Mouse (Mus musculus): ENCODE results near the gene Serpinf2. TPM values are rescaled to one million over a fixed set of nuclear protein-coding genes. Genes with fewer than 3 reads are reported as not detected.

Serpinf2 gene
- polyA plus RNA-seq (2012; rRNA removed): 1.4 and 3.1 TPM in 2 replicates

GRCm38 (mm10) chr11:75439363-75439762, at the start of gene Serpinf2:
TSS of gene Serpinf2 (minus strand) at chr11:75439591.
- Histone ChIP-seq H3K4me3 (ENCODE audit: control insufficient read depth, insufficient read depth, low read length) (no peak within 1 kb of the TSS), H3K4me1 (replicated peaks; ENCODE audit: control insufficient read depth, insufficient read depth, low read length) (no peaks in the 10 kb centered on the region), H3K27me3 (ENCODE audit: control insufficient read depth, insufficient read depth, low read length) (no peaks in the 10 kb centered on the region), H3K36me3 (ENCODE audit: control insufficient read depth, insufficient read depth, low read length) (peaks cover 5% of the 10 kb centered on the region; the same call in 1 of the 2 replicates), H3K27ac (ENCODE audit: control insufficient read depth, insufficient read depth, low read length) (no peak within 1 kb of the TSS)
- WGBS: 92% methylated on average over 6 of the region's 6 CpGs
- DNase-seq: no peak
- TF ChIP-seq POLR2A (IDR thresholded peaks at IDR 0.05; ENCODE audit: control insufficient read depth, extremely low read depth, insufficient read depth, low read length, poor library complexity) (no peak), CTCF (IDR thresholded peaks at IDR 0.05; ENCODE audit: borderline replicate concordance, control insufficient read depth, extremely low read depth, insufficient read depth, low read length, poor library complexity) (no peak)

- peaks cover 32% of the 10 kb centered on the region for H3K36me3 ChIP-seq (ENCODE audit: control insufficient read depth, insufficient read depth, low read length)
- H3K4me3 ChIP-seq (ENCODE audit: control insufficient read depth, insufficient read depth, low read length): peak overlapping the region; percentile 32
- no peak for DNase-seq
- no peak overlapping the region for H3K27ac ChIP-seq (ENCODE audit: control insufficient read depth, insufficient read depth, low read length)
- no peaks in the 10 kb centered on the region for H3K27me3 ChIP-seq (ENCODE audit: control insufficient read depth, insufficient read depth, low read length)
- peaks cover 6% of the 10 kb centered on the region for H3K4me1 ChIP-seq (replicated peaks; ENCODE audit: control insufficient read depth, insufficient read depth, low read length)
- no peak for TF ChIP-seq POLR2A (IDR thresholded peaks at IDR 0.05; ENCODE audit: control insufficient read depth, extremely low read depth, insufficient read depth, low read length, poor library complexity)
- WGBS: 24% methylated on average over 6 of the region's 6 CpGs
Observed at GRCm38 (mm10) chr11:75487496-75487895, 48.1 kb upstream of the Serpinf2 start.

- Histone ChIP-seq H3K27me3 (ENCODE audit: control insufficient read depth, insufficient read depth, low read length) (no peaks in the 10 kb centered on the region), H3K27ac (ENCODE audit: control insufficient read depth, insufficient read depth, low read length) (peak within 1 kb of the TSS; percentile 9; the same call in 1 of the 2 replicates), H3K36me3 (ENCODE audit: control insufficient read depth, insufficient read depth, low read length) (peaks cover 24% of the 10 kb centered on the region), H3K4me3 (ENCODE audit: control insufficient read depth, insufficient read depth, low read length) (peak within 1 kb of the TSS; percentile 92), H3K4me1 (replicated peaks; ENCODE audit: control insufficient read depth, insufficient read depth, low read length) (peaks cover 6% of the 10 kb centered on the region)
- under 1% methylated on average over 52 of the region's 52 CpGs for WGBS
- peak; percentile 98 for DNase-seq
- TF ChIP-seq CTCF (IDR thresholded peaks at IDR 0.05; ENCODE audit: borderline replicate concordance, control insufficient read depth, extremely low read depth, insufficient read depth, low read length, poor library complexity): no peak
- TF ChIP-seq POLR2A (IDR thresholded peaks at IDR 0.05; ENCODE audit: control insufficient read depth, extremely low read depth, insufficient read depth, low read length, poor library complexity): peak; percentile 69
Observed at GRCm38 (mm10) chr11:75486601-75487285, 47.4 kb upstream of the Serpinf2 start, which contains the start of gene Prpf8. TSS of gene Prpf8 (plus strand) at chr11:75486816.

- peaks cover 19% of the 10 kb centered on the region for H3K36me3 ChIP-seq (ENCODE audit: control insufficient read depth, insufficient read depth, low read length)
- H3K27me3 ChIP-seq (ENCODE audit: control insufficient read depth, insufficient read depth, low read length): no peaks in the 10 kb centered on the region
- no peak for TF ChIP-seq CTCF (IDR thresholded peaks at IDR 0.05; ENCODE audit: borderline replicate concordance, control insufficient read depth, extremely low read depth, insufficient read depth, low read length, poor library complexity)
- no peak for TF ChIP-seq POLR2A (IDR thresholded peaks at IDR 0.05; ENCODE audit: control insufficient read depth, extremely low read depth, insufficient read depth, low read length, poor library complexity)
- no peak overlapping the region for H3K4me3 ChIP-seq (ENCODE audit: control insufficient read depth, insufficient read depth, low read length)
- 24% methylated on average over 3 of the region's 3 CpGs for WGBS
- no peak for DNase-seq
- H3K4me1 ChIP-seq (replicated peaks; ENCODE audit: control insufficient read depth, insufficient read depth, low read length): peaks cover 6% of the 10 kb centered on the region
- H3K27ac ChIP-seq (ENCODE audit: control insufficient read depth, insufficient read depth, low read length): no peak overlapping the region
Observed at GRCm38 (mm10) chr11:75486192-75486591, 46.8 kb upstream of the Serpinf2 start.

GRCm38 (mm10) chr11:75473376-75473775, 34.0 kb upstream of the Serpinf2 start:
- no peak overlapping the region for H3K27ac ChIP-seq (ENCODE audit: control insufficient read depth, insufficient read depth, low read length)
- no peaks in the 10 kb centered on the region for H3K36me3 ChIP-seq (ENCODE audit: control insufficient read depth, insufficient read depth, low read length)
- DNase-seq: no peak
- H3K4me1 ChIP-seq (replicated peaks; ENCODE audit: control insufficient read depth, insufficient read depth, low read length): peaks cover 12% of the 10 kb centered on the region
- no peaks in the 10 kb centered on the region for H3K27me3 ChIP-seq (ENCODE audit: control insufficient read depth, insufficient read depth, low read length)
- TF ChIP-seq POLR2A (IDR thresholded peaks at IDR 0.05; ENCODE audit: control insufficient read depth, extremely low read depth, insufficient read depth, low read length, poor library complexity) (no peak), CTCF (IDR thresholded peaks at IDR 0.05; ENCODE audit: borderline replicate concordance, control insufficient read depth, extremely low read depth, insufficient read depth, low read length, poor library complexity) (no peak)
- H3K4me3 ChIP-seq (ENCODE audit: control insufficient read depth, insufficient read depth, low read length): no peak overlapping the region
- 91% methylated on average over 7 of the region's 7 CpGs for WGBS

GRCm38 (mm10) chr11:75472469-75473081, 33.2 kb upstream of the Serpinf2 start:
- WGBS: 31% methylated on average over 11 of the region's 11 CpGs
- H3K27me3 ChIP-seq (ENCODE audit: control insufficient read depth, insufficient read depth, low read length): no peaks in the 10 kb centered on the region

More at GRCm38 (mm10) chr11:75472469-75473081, 33.2 kb upstream of the Serpinf2 start:
- peaks cover 20% of the 10 kb centered on the region for H3K4me1 ChIP-seq (replicated peaks; ENCODE audit: control insufficient read depth, insufficient read depth, low read length)
- no peak for DNase-seq
- peak overlapping the region; percentile 34; the same call in 1 of the 2 replicates for H3K27ac ChIP-seq (ENCODE audit: control insufficient read depth, insufficient read depth, low read length)
- H3K4me3 ChIP-seq (ENCODE audit: control insufficient read depth, insufficient read depth, low read length): no peak overlapping the region
- TF ChIP-seq CTCF (IDR thresholded peaks at IDR 0.05; ENCODE audit: borderline replicate concordance, control insufficient read depth, extremely low read depth, insufficient read depth, low read length, poor library complexity): no peak
- no peak for TF ChIP-seq POLR2A (IDR thresholded peaks at IDR 0.05; ENCODE audit: control insufficient read depth, extremely low read depth, insufficient read depth, low read length, poor library complexity)
- H3K36me3 ChIP-seq (ENCODE audit: control insufficient read depth, insufficient read depth, low read length): no peaks in the 10 kb centered on the region
